Mouse (Mus musculus) forebrain, embryonic 11.5 days (tissue): ENCODE results near the gene Hoxa7. TPM values are rescaled to one million over a fixed set of nuclear protein-coding genes. Genes with fewer than 3 reads are reported as not detected.

Experiments used
- ATAC-seq: fragments of 200-750 bp; cut with Nextera tagmentation; replicated peaks from 2 replicates; pipeline ENCODE4 v1.8.0; 2017; ENCODE audit warnings: moderate TSS enrichment; ENCODE audit not compliant: low FRiP score
- DNase-seq: peaks from one replicate; pipeline ENCODE4 v3.0.0-alpha.2; 2017; ENCODE audit warnings: low spot score
- H3K27ac ChIP-seq: fragments of 300-500 bp; sonication (generic); 2 replicates; pipeline ENCODE4 v1.5.1; 2014; ENCODE audit warnings: low read depth, low read length
- H3K27me3 ChIP-seq: fragments of 300-500 bp; sonication (generic); 2 replicates; pipeline ENCODE4 v1.6.1; 2014; ENCODE audit warnings: mild to moderate bottlenecking, low read length, mixed read lengths; ENCODE audit not compliant: control insufficient read depth, insufficient read depth
- H3K36me3 ChIP-seq: fragments of 300-500 bp; sonication (generic); 2 replicates; pipeline ENCODE4 v1.6.1; 2014; ENCODE audit warnings: mild to moderate bottlenecking, low read length, moderate library complexity, mixed read lengths; ENCODE audit not compliant: control insufficient read depth, insufficient read depth
- H3K4me1 ChIP-seq: fragments of 300-500 bp; sonication (generic); replicated peaks from 2 replicates; pipeline ENCODE4 v1.6.1; 2014; ENCODE audit warnings: low read length, mixed read lengths; ENCODE audit not compliant: control insufficient read depth, insufficient read depth
- H3K4me2 ChIP-seq: fragments of 300-500 bp; sonication (generic); 2 replicates; pipeline ENCODE4 v1.6.1; 2014; ENCODE audit warnings: low read depth, mild to moderate bottlenecking, low read length, moderate library complexity, mixed read lengths; ENCODE audit not compliant: severe bottlenecking
- H3K4me3 ChIP-seq: fragments of 300-500 bp; sonication (generic); 2 replicates; pipeline ENCODE4 v1.5.1; 2014; ENCODE audit warnings: low read depth, low read length
- H3K9ac ChIP-seq: fragments of 300-500 bp; sonication (generic); 2 replicates; pipeline ENCODE4 v1.6.1; 2014; ENCODE audit warnings: low read length
- H3K9me3 ChIP-seq: fragments of 300-500 bp; sonication (generic); 2 replicates; pipeline ENCODE4 v1.6.1; 2016; ENCODE audit warnings: low read length, mixed read lengths; ENCODE audit not compliant: control insufficient read depth
- WGBS: fragments of 180-500 bp; shearing (Covaris S2); extraction: QIAGEN DNeasy Blood & Tissue Kit; methylation state at CpG from one replicate; pipeline ENCODE4 v1.1.7; 2014; 5-methylcytosine and 5-hydroxymethylcytosine counted together
- polyA plus RNA-seq: library from polyadenylated mRNA; unstranded; fragments of >200 nt; fragmentation: Nextera tagmentation; extraction: Ambion mirVana; gene quantifications from 2 replicates; pipeline ENCODE4 v1.2.1, GENCODE M21; 2014

The Hoxa7 gene
- polyA plus RNA-seq, 1 experiment from 2014 or later, result not detected

- no peak for ATAC-seq
- DNase-seq, result peak; percentile 50
- H3K4me1 ChIP-seq, result 0 out of 2 replicates have a peak, but pooled peaks cover 3% of the 10 kb centered on the region
- H3K9ac ChIP-seq, result no peak overlapping the region
- peaks cover 95% of the 10 kb centered on the region for H3K27me3 ChIP-seq
- WGBS, result 11% methylated on average over 10 of the region's 10 CpGs
- H3K4me2 ChIP-seq, result no peak overlapping the region
- no peaks in the 10 kb centered on the region for H3K9me3 ChIP-seq
- no peak overlapping the region for H3K4me3 ChIP-seq
- H3K27ac ChIP-seq, result no peak overlapping the region
- no peaks in the 10 kb centered on the region for H3K36me3 ChIP-seq
These were observed 15.9 kb upstream of the Hoxa7 start for GRCm38 (mm10) chr6:52237346-52238154.

- H3K4me1 ChIP-seq, result 0 out of 2 replicates have a peak, but pooled peaks cover 3% of the 10 kb centered on the region
- 4% methylated on average over 3 of the region's 3 CpGs for WGBS
- DNase-seq, result peak; percentile 24
- H3K9ac ChIP-seq, result no peak overlapping the region
- H3K4me2 ChIP-seq, result no peak overlapping the region
- no peak overlapping the region for H3K27ac ChIP-seq
- no peak for ATAC-seq
- H3K27me3 ChIP-seq, result peaks cover 95% of the 10 kb centered on the region
- no peak overlapping the region for H3K4me3 ChIP-seq
- H3K36me3 ChIP-seq, result no peaks in the 10 kb centered on the region
- H3K9me3 ChIP-seq, result no peaks in the 10 kb centered on the region
These were observed 15.2 kb upstream of the Hoxa7 start for GRCm38 (mm10) chr6:52236806-52237205.

- peaks cover 93% of the 10 kb centered on the region for H3K27me3 ChIP-seq
- no peak overlapping the region for H3K4me3 ChIP-seq
- 0 out of 2 replicates have a peak, but pooled peaks cover 3% of the 10 kb centered on the region for H3K4me1 ChIP-seq
- H3K9me3 ChIP-seq, result no peaks in the 10 kb centered on the region
- no peak overlapping the region for H3K4me2 ChIP-seq
- H3K27ac ChIP-seq, result no peak overlapping the region
- ATAC-seq (no peak), DNase-seq (peak; percentile 44)
- no peak overlapping the region for H3K9ac ChIP-seq
- no peaks in the 10 kb centered on the region for H3K36me3 ChIP-seq
- 16% methylated on average over 6 of the region's 6 CpGs for WGBS
These were observed 14.2 kb upstream of the Hoxa7 start for GRCm38 (mm10) chr6:52235866-52236265.

GRCm38 (mm10) chr6:52235267-52235666 is 13.6 kb upstream of the Hoxa7 start:
- Histone ChIP-seq H3K9ac (no peak overlapping the region), H3K4me3 (no peak overlapping the region), H3K9me3 (no peaks in the 10 kb centered on the region), H3K36me3 (no peaks in the 10 kb centered on the region), H3K27me3 (peaks cover 93% of the 10 kb centered on the region), H3K4me2 (no peak overlapping the region), H3K4me1 (0 out of 2 replicates have a peak, but pooled peaks cover 3% of the 10 kb centered on the region), H3K27ac (no peak overlapping the region)
- no peak for ATAC-seq
- 34% methylated on average over 9 of the region's 9 CpGs for WGBS
- DNase-seq, result no peak

- H3K27ac ChIP-seq, result no peak overlapping the region
- 0 out of 2 replicates have a peak, but pooled peaks cover 3% of the 10 kb centered on the region for H3K4me1 ChIP-seq
- H3K9me3 ChIP-seq, result no peaks in the 10 kb centered on the region
- peaks cover 93% of the 10 kb centered on the region for H3K27me3 ChIP-seq
- H3K4me3 ChIP-seq, result no peak overlapping the region
- H3K4me2 ChIP-seq, result no peak overlapping the region
- DNase-seq (peak; percentile 57), ATAC-seq (no peak)
- H3K9ac ChIP-seq, result no peak overlapping the region
- H3K36me3 ChIP-seq, result no peaks in the 10 kb centered on the region
- WGBS, result 1% methylated on average over 64 of the region's 68 CpGs
These were observed 12.9 kb upstream of the Hoxa7 start for GRCm38 (mm10) chr6:52234428-52235140.

- ATAC-seq (no peak), DNase-seq (peak; percentile 64)
- no peak overlapping the region for H3K27ac ChIP-seq
- H3K9me3 ChIP-seq, result no peaks in the 10 kb centered on the region
- no peak overlapping the region for H3K4me2 ChIP-seq
- H3K9ac ChIP-seq, result no peak overlapping the region
- H3K4me3 ChIP-seq, result no peak overlapping the region
- H3K27me3 ChIP-seq, result peaks cover 95% of the 10 kb centered on the region
- WGBS, result under 1% methylated on average over 70 of the region's 70 CpGs
- H3K36me3 ChIP-seq, result no peaks in the 10 kb centered on the region
- 0 out of 2 replicates have a peak, but pooled peaks cover 3% of the 10 kb centered on the region for H3K4me1 ChIP-seq
These were observed 12.1 kb upstream of the Hoxa7 start for GRCm38 (mm10) chr6:52233546-52234427.

GRCm38 (mm10) chr6:52232984-52233545 is 11.4 kb upstream of the Hoxa7 start:
- Histone ChIP-seq H3K36me3 (no peaks in the 10 kb centered on the region), H3K27me3 (peaks cover 96% of the 10 kb centered on the region), H3K4me1 (0 out of 2 replicates have a peak, but pooled peaks cover 3% of the 10 kb centered on the region), H3K9ac (no peak overlapping the region), H3K4me3 (no peak overlapping the region), H3K27ac (no peak overlapping the region), H3K9me3 (no peaks in the 10 kb centered on the region), H3K4me2 (no peak overlapping the region)
- ATAC-seq (no peak), DNase-seq (peak; percentile 53)
- WGBS, result 3% methylated on average over 23 of the region's 23 CpGs

GRCm38 (mm10) chr6:52232568-52232965 is 10.9 kb upstream of the Hoxa7 start:
- Histone ChIP-seq H3K4me2 (no peak overlapping the region), H3K4me1 (0 out of 2 replicates have a peak, but pooled peaks cover 3% of the 10 kb centered on the region), H3K27me3 (peaks cover 96% of the 10 kb centered on the region), H3K36me3 (no peaks in the 10 kb centered on the region), H3K4me3 (no peak overlapping the region), H3K9ac (no peak overlapping the region), H3K27ac (no peak overlapping the region), H3K9me3 (no peaks in the 10 kb centered on the region)
- WGBS, result under 1% methylated on average over 18 of the region's 18 CpGs
- DNase-seq (peak; percentile 66), ATAC-seq (no peak)
